Mouse (Mus musculus): ENCODE measurements around the gene Cdc25b. TPM values are rescaled to one million over a fixed set of nuclear protein-coding genes. Genes with fewer than 3 reads are reported as not detected.

Cdc25b gene
- total and polyA plus RNA-seq, 3 experiments = 11.6 to 24.0 (median 21.3) TPM

DNA sequence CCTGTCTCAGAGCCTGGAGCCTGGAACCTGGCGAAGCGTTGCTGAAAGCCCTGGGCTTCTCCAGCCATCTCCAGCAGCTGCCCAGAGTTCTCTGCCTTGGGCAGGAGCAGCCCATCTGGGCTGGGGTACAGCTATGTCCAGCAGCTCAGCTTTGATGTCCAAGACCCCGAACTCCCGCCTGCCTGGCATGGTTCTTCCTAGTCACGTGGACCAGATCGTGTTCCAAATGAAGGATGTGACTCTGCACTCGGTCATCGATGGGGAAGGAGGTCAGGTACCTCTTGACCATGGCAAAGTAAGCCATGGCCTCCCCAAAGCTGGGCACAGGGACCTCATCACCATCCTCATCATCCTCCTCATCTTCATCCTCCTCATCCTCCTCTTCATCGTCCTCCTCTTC lies 8.8 kb upstream of the Cdc25b start:
- peaks cover 16 to 31% of the 10 kb centered on the region in 2 experiments for H3K4me1 ChIP-seq (ENCODE audit: control insufficient read depth in 1 of 2, insufficient read depth in 2 of 2)
- no peak overlapping the region; the same call in 1 of the 2 replicates for H3K4me2 ChIP-seq (ENCODE audit: insufficient read depth, low read depth, poor library complexity, severe bottlenecking)
- TF ChIP-seq USF1 (IDR thresholded peaks at IDR 0.05; ENCODE audit: low read depth, low read length) = no peak
- TF ChIP-seq CHD2 (IDR thresholded peaks at IDR 0.05; ENCODE audit: low read length) = no peak
- no peak for TF ChIP-seq SIN3A (IDR thresholded peaks at IDR 0.05; ENCODE audit: low read length)
- TF ChIP-seq ZKSCAN1 (IDR thresholded peaks at IDR 0.05; ENCODE audit: borderline replicate concordance, low read depth, low read length) = no peak
- TF ChIP-seq SMC3 (IDR thresholded peaks at IDR 0.05; ENCODE audit: low read depth, low read length) = no peak
- TF ChIP-seq USF2 (conservative IDR thresholded peaks at IDR 0.05; ENCODE audit: low read depth, low read length) = no peak
- TF ChIP-seq E2F4 (IDR thresholded peaks at IDR 0.05; ENCODE audit: insufficient replicate concordance, low read depth, low read length) = no peak
- no peak overlapping the region for H3K27ac ChIP-seq (ENCODE audit: insufficient read depth, low read depth)
- no peaks in the 10 kb centered on the region for H3K27me3 ChIP-seq (replicated peaks)
- no peaks in the 10 kb centered on the region for H3K9me3 ChIP-seq (replicated peaks; ENCODE audit: low read length)
- no peak overlapping the region; the same call in 1 of the 2 replicates for H3K9ac ChIP-seq (ENCODE audit: insufficient read depth, low read depth)
- peaks cover 0 to 24% of the 10 kb centered on the region in 2 experiments for H3K36me3 ChIP-seq (replicated peaks in 1 of 2; ENCODE audit: control insufficient read depth in 1 of 2, insufficient read depth in 1 of 2, low read length in 1 of 2)
- in situ Hi-C loops (cut with MboI; ENCODE audit: low pct_ligation_motif_present, low pct_unique_long_range_greater_than_20kb, low sequenced_read_pairs) (no loop called here), dilution Hi-C loops (cut with MboI; ENCODE audit: extremely low pct_ligation_motif_present, extremely low pct_unique_long_range_greater_than_20kb, low sequenced_read_pairs) (no loop called here)
- no peaks in the 10 kb centered on the region for H3K79me2 ChIP-seq (replicated peaks; ENCODE audit: control insufficient read depth, extremely low read depth, insufficient read depth, poor library complexity, severe bottlenecking)
- DNase-seq (ENCODE audit: extremely low read depth) = no peak
- peak overlapping the region in 1 of 3 experiments; percentile 18 for H3K4me3 ChIP-seq (replicated peaks in 1 of 3; ENCODE audit: low read depth in 2 of 3, low read length in 2 of 3, poor library complexity in 1 of 3)

GRCm38 (mm10) chr2:131178828-131179245 lies 7.9 kb upstream of the Cdc25b start:
- Histone ChIP-seq H3K4me3 (replicated peaks in 1 of 3; ENCODE audit: low read depth in 2 of 3, low read length in 2 of 3, poor library complexity in 1 of 3) (peak overlapping the region in 2 of 3 experiments; percentile 69 to 96), H3K4me2 (ENCODE audit: insufficient read depth, low read depth, poor library complexity, severe bottlenecking) (peak overlapping the region; percentile 73), H3K79me2 (replicated peaks; ENCODE audit: control insufficient read depth, extremely low read depth, insufficient read depth, poor library complexity, severe bottlenecking) (no peaks in the 10 kb centered on the region), H3K27ac (ENCODE audit: insufficient read depth, low read depth) (0 out of 2 replicates have a peak overlapping the region, but pooled peaks have one; percentile 28), H3K4me1 (ENCODE audit: control insufficient read depth in 1 of 2, insufficient read depth in 2 of 2) (peaks cover 16 to 31% of the 10 kb centered on the region in 2 experiments), H3K36me3 (replicated peaks in 1 of 2; ENCODE audit: control insufficient read depth in 1 of 2, insufficient read depth in 1 of 2, low read length in 1 of 2) (peaks cover 0 to 24% of the 10 kb centered on the region in 2 experiments), H3K9ac (ENCODE audit: insufficient read depth, low read depth) (peak overlapping the region; percentile 89), H3K27me3 (replicated peaks) (no peaks in the 10 kb centered on the region), H3K9me3 (replicated peaks; ENCODE audit: low read length) (no peaks in the 10 kb centered on the region)
- in situ Hi-C loops (cut with MboI; ENCODE audit: low pct_ligation_motif_present, low pct_unique_long_range_greater_than_20kb, low sequenced_read_pairs) (no loop called here), dilution Hi-C loops (cut with MboI; ENCODE audit: extremely low pct_ligation_motif_present, extremely low pct_unique_long_range_greater_than_20kb, low sequenced_read_pairs) (no loop called here)
- TF ChIP-seq MAFK (IDR thresholded peaks at IDR 0.05; ENCODE audit: insufficient replicate concordance, low read length) (no peak), POLR2A (IDR thresholded peaks at IDR 0.05; ENCODE audit: low read depth, low read length) (no peak), ZMIZ1 (IDR thresholded peaks at IDR 0.05; ENCODE audit: low read depth, low read length) (no peak)
- no peak for DNase-seq (ENCODE audit: extremely low read depth)

- Histone ChIP-seq H3K36me3 (replicated peaks in 1 of 2; ENCODE audit: control insufficient read depth in 1 of 2, insufficient read depth in 1 of 2, low read length in 1 of 2) (peaks cover 0 to 24% of the 10 kb centered on the region in 2 experiments), H3K4me3 (replicated peaks in 1 of 3; ENCODE audit: low read depth in 2 of 3, low read length in 2 of 3, poor library complexity in 1 of 3) (peak overlapping the region; percentile 57 to 96 (median 69)), H3K27me3 (replicated peaks) (no peaks in the 10 kb centered on the region), H3K9me3 (replicated peaks; ENCODE audit: low read length) (no peaks in the 10 kb centered on the region), H3K4me1 (ENCODE audit: control insufficient read depth in 1 of 2, insufficient read depth in 2 of 2) (peaks cover 16 to 30% of the 10 kb centered on the region in 2 experiments), H3K79me2 (replicated peaks; ENCODE audit: control insufficient read depth, extremely low read depth, insufficient read depth, poor library complexity, severe bottlenecking) (no peaks in the 10 kb centered on the region), H3K27ac (ENCODE audit: insufficient read depth, low read depth) (peak overlapping the region; percentile 28), H3K4me2 (ENCODE audit: insufficient read depth, low read depth, poor library complexity, severe bottlenecking) (peak overlapping the region; percentile 78), H3K9ac (ENCODE audit: insufficient read depth, low read depth) (peak overlapping the region; percentile 89)
- no peak for TF ChIP-seq USF1 (IDR thresholded peaks at IDR 0.05; ENCODE audit: low read depth, low read length)
- TF ChIP-seq EP300 (IDR thresholded peaks at IDR 0.05; ENCODE audit: low read length) = no peak
- TF ChIP-seq ZKSCAN1 (IDR thresholded peaks at IDR 0.05; ENCODE audit: borderline replicate concordance, low read depth, low read length) = no peak
- TF ChIP-seq MXI1 (IDR thresholded peaks at IDR 0.05; ENCODE audit: low read depth, low read length) = no peak; the same call in 1 of the 2 replicates
- no peak for TF ChIP-seq POLR2AphosphoS2 (IDR thresholded peaks at IDR 0.05; ENCODE audit: low read depth, low read length)
- 0 out of 2 replicates have a peak, but pooled peaks have one; percentile 34 for TF ChIP-seq SIN3A (IDR thresholded peaks at IDR 0.05; ENCODE audit: low read length)
- TF ChIP-seq CHD2 (IDR thresholded peaks at IDR 0.05; ENCODE audit: low read length) = no peak
- TF ChIP-seq TBP (conservative IDR thresholded peaks at IDR 0.05; ENCODE audit: low read depth, low read length) = no peak
- in situ Hi-C loops (cut with MboI; ENCODE audit: low pct_ligation_motif_present, low pct_unique_long_range_greater_than_20kb, low sequenced_read_pairs) (no loop called here), dilution Hi-C loops (cut with MboI; ENCODE audit: extremely low pct_ligation_motif_present, extremely low pct_unique_long_range_greater_than_20kb, low sequenced_read_pairs) (no loop called here)
- peak; percentile 57 for DNase-seq (ENCODE audit: extremely low read depth)
These were observed 7.4 kb upstream of the Cdc25b start for GRCm38 (mm10) chr2:131179246-131179886.
